Mouse (Mus musculus) testis, postnatal 14 days (tissue): ENCODE results near the gene Acvr1.

Experiments
- DNase-seq: peaks from one replicate; pipeline ENCODE4 v3.0.0; 2021; ENCODE audit warnings: low spot score

Acvr1 gene

GRCm38 (mm10) chr2:58557045-58557845 is 9.7 kb downstream of the Acvr1 start:
- DNase-seq, result no peak

GRCm38 (mm10) chr2:58552296-58552695 is 14.7 kb downstream of the Acvr1 start:
- DNase-seq, result no peak

GRCm38 (mm10) chr2:58551866-58552265 is 15.1 kb downstream of the Acvr1 start:
- DNase-seq, result no peak

- DNase-seq, result no peak
These were observed 16.5 kb downstream of the Acvr1 start for GRCm38 (mm10) chr2:58550488-58550887.

- no peak for DNase-seq
These were observed 17.0 kb downstream of the Acvr1 start for GRCm38 (mm10) chr2:58549960-58550359.

- DNase-seq, result no peak
These were observed 18.0 kb downstream of the Acvr1 start for GRCm38 (mm10) chr2:58548943-58549342.

GRCm38 (mm10) chr2:58546264-58546663 is 20.7 kb downstream of the Acvr1 start:
- DNase-seq, result no peak

GRCm38 (mm10) chr2:58544368-58544767 is 22.6 kb downstream of the Acvr1 start:
- no peak for DNase-seq

- no peak for DNase-seq
These were observed 23.7 kb downstream of the Acvr1 start for GRCm38 (mm10) chr2:58543252-58543651.

- DNase-seq, result no peak
These were observed 28.8 kb downstream of the Acvr1 start for GRCm38 (mm10) chr2:58538196-58538595.

- no peak for DNase-seq
These were observed 30.2 kb downstream of the Acvr1 start for GRCm38 (mm10) chr2:58536796-58537195.

- DNase-seq, result no peak
These were observed 31.7 kb downstream of the Acvr1 start for GRCm38 (mm10) chr2:58535233-58535632.

GRCm38 (mm10) chr2:58534379-58534778 is 32.6 kb downstream of the Acvr1 start:
- DNase-seq, result no peak

- DNase-seq, result no peak
These were observed 33.4 kb downstream of the Acvr1 start for GRCm38 (mm10) chr2:58533521-58534001.

- DNase-seq, result peak; percentile 75
These were observed 34.6 kb downstream of the Acvr1 start for GRCm38 (mm10) chr2:58532260-58532850.

- no peak for DNase-seq
These were observed 36.4 kb downstream of the Acvr1 start for GRCm38 (mm10) chr2:58530521-58530920.

GRCm38 (mm10) chr2:58529860-58530440 is 37.0 kb downstream of the Acvr1 start:
- no peak for DNase-seq

GRCm38 (mm10) chr2:58529384-58529783 is 37.6 kb downstream of the Acvr1 start:
- no peak for DNase-seq

- no peak for DNase-seq
These were observed 39.2 kb downstream of the Acvr1 start for GRCm38 (mm10) chr2:58527786-58528185.

- no peak for DNase-seq
These were observed 42.6 kb downstream of the Acvr1 start for GRCm38 (mm10) chr2:58524356-58524755.

- DNase-seq, result no peak
These were observed 43.1 kb downstream of the Acvr1 start for GRCm38 (mm10) chr2:58523894-58524293.

GRCm38 (mm10) chr2:58523097-58523496 is 43.9 kb downstream of the Acvr1 start:
- no peak for DNase-seq

- no peak for DNase-seq
These were observed 45.3 kb downstream of the Acvr1 start for GRCm38 (mm10) chr2:58521621-58522020.
